Mouse (Mus musculus) inflammation-experienced regulatory T-cells, adult 6 months (primary cell): ENCODE measurements at regions not wholly inside any gene's neighbourhood (a gene's known extent, or its start where the extent isn't known, plus 50 kb on each side); places are given as distances from the start of the nearest gene placed in this dataset.
A peak's percentile ranks its signal among the peaks of the same experiment; 100 is the strongest.

ENCODE experiments used
- ATAC-seq: one replicate; pipeline ENCODE4 v1.8.0; 2017

DNA sequence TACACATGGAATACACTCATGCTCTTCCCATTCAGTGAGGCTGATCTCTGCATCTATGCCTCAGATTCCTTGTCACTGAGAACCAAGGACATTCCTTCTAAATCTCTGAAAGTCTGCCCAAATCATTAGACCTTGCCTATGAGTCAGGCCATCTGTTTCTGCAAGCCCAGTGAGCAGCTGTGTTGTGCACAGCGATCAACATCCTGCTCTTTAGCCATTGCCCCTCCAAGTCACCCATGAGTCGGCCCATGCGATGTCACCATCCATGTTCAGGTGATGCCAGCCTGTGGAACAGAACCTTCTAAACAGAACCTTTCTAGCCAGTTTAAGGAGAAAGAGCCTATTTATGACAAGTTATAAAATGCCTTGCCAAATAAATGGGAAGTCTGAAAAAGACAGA lies 66.4 kb upstream of the Sfrp2 start:
- ATAC-seq, result no peak

DNA sequence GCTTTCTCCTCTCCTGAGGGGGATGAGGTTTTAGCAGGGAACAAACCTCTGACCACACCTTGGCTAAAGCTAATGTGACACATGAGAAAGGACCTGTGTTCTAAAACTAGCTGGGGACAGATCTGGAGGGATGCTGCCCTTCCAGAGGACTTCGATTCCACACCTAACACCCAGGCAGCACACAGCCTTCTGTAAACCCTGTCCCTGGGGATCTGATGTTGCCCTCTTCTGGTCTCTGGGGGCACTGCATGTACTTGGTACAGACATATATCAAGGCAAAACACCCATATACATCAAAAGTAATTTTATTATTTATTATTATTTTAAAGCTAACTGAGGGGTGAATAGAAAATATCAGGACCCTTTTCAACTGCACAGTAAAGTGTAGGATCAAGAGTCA lies 65.0 kb upstream of the Sfrp2 start:
- no peak for ATAC-seq

DNA sequence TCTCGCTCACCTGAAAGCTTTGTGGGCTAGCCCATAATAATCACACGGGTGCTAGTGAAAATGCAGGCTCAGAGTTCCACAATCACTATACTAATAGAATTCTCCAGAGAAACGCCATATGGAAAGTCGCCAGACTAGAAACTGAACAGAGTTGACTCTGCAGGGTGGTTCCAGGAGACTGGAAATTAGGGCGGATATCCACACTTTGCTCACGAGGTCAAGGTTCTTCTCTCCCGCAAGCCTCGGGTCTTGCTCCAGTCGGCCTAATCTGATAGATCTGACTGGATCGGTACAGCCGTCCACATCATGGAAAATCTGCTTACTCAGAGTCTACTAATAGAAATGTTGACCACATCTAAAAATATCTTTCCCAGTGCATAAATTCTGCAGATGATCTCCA lies 61.6 kb upstream of the Sfrp2 start:
- no peak for ATAC-seq

DNA sequence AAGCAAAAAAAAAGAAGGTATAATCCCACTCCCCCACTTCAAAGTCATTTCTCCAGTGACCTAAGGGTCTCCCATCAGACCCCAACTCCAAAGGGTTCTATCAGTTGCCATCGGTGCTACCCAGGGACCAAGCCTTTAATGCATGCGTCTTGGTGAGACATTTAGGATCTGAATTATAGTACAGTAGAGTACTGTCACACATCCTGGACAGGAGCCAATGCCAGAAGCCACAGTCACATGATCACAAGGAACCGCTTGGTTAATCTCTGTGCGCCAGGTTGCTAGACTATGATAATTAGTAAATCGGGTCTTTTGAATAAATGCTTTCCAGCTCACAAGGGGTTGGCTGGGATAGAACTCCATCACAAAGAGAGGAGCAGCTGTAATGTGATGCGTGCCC lies 60.9 kb upstream of the Sfrp2 start:
- ATAC-seq, result no peak

DNA sequence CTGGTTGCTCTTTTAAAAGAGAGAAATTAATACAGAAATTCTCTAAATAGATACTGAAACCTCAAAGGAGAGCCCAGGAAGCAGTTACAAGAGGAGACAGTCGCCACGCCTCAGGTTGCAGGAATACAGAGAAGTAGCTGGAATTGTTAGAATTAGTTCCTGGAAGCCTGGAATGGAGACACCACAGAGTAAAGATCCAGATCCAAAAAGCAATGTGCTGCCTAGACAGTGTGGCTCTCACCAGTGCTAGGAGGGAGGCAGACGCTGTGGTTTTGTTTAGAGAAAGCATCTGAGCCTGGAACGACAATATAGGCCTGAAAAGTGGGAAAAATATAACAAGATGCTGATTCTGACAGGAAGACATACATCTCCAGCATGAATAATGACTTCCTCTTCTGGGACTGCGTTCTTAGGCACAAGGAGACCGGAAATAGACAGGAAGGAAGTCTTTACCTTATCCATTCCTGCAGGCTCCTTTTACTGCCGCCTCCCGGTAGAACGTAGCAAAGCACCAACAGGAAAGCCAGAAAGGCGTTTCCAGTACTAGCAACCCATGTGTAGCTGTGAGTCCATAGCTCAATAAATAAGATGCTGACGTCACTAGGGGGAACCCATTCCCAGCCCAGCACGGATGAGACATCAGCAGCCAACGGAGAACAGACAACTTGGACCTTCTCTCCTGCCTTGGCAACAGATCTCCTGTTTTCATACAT lies 59.4 kb upstream of the Sfrp2 start:
- ATAC-seq, result peak; percentile 82

DNA sequence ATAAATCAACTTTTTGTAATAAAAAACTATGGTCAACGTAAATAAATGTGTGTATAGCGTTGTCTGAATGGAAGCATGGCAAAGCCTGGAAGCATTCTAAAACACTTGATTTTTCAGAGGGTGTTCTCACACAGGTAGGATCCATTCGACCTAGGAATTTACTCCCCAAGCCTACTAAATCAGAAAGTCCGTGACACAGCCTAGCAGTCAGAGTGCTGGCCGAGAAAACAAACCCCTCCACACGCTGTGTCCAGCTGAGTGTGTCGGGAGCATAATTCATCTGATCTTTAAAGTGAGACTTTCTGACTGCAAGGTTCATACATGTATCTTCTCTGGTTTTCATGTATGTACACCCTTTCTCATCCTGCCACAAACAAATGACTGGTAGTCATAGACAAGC lies 58.8 kb upstream of the Sfrp2 start:
- no peak for ATAC-seq

DNA sequence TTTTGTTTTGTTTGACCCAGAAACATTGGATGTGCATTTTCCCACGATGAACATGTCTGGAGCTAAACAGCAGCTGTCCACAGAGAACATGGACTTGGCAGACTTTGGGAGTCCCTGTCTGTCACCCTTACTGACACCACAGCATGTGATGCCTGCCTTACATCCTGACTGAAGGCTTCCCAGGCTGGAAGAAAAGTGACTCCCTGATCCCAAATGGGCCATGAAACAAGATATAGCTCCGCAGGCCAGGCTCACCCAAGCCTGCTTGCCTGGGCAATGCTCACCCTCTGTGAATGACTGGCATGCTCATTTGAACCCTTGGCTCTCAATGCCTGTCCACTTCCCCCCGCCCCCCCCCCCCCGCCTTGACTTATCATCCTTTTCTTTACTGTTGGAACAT lies 57.1 kb upstream of the Sfrp2 start:
- ATAC-seq, result no peak

DNA sequence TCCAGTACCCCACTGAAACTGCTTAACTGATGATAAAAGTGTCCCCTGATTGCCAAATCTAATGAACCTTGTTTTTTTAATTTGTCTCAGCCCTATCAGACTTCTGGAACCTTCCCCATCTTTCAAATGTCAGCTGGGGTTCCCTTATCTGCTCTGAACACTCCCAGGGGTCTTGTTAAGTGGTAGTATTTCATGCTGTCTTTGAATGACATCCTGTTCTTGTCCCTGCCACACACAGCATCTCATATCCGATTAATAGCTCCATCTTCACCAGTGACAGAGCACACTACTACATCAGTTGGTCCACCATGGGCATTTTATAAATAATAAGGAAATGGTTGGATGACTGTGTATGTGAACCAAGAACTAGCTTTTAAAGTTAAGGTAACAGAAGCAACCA lies 56.6 kb upstream of the Sfrp2 start:
- ATAC-seq, result no peak

DNA sequence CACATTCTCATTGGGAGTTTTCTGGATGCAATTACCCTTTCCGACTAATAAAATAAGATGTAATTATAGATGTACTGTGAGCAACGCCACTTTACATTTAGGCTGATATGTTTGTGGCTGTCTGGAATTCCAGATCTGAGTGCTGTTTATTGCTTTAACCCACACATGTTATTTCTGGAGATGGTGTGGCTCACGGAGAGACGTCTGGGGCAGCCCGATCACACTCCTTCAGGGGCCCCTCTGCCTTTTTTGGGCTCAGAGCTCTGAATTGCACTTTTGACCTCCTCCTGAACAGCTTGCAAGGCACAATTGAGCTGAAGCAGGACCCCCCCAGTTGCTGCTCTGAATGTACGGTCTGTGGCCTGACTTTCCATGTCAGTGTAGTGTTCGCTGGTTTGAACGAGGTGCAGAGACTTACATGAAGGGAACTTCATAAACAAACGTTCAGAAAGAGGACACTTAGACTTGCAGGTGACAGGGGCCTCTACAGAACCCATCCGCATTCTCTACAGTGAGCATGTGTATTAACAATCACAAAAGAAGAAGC lies 55.1 kb upstream of the Sfrp2 start:
- ATAC-seq, result no peak

DNA sequence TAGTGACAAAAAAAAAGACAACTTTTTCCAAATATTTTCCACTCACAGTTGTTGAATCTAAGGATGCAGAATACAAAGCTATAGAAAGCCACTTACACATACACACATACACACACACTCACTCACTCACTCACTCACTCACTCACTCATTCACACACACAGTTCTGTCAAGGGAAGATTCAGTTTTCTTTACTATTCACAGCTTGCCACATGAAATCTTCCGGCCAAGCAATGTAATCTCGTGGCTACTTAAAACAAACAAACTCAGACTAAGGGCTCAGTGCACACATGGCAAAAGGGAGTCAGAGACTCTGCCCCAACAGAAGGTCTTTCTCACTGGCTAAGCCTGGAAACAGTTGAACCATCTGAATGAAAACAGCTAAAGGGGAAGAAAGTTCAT lies 53.8 kb upstream of the Sfrp2 start:
- no peak for ATAC-seq

DNA sequence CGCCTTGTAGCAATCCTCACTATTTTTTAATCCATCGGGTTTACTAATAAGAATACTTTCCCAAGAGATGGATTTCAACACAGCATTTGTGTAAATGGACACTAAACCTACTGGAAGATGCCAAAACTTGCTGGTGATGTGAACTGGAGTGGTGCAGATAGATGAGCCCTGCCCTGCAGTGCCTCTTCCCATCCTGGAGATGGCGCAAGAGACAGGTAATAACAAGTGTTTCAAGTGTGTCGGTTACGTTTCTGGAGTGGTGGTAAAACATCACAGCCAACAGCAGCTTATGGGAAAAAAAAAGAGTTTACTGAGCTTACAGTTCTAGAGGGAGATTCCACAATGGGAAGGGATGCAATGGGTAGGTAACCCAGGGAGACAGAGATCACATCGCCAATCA lies 51.5 kb upstream of the Sfrp2 start:
- ATAC-seq, result no peak
